Mouse (Mus musculus) regulatory T cell (primary cell): ENCODE results near the gene Srm.

Source experiments
- in situ Hi-C: fragments of 300-600 bp; cut with MboI, MseI; formaldehyde crosslinking; loops from one replicate; pipeline ENCODE4 v1.15.1; 2025; ENCODE audit warnings: high pct_unique_total_duplicates

Srm gene

DNA sequence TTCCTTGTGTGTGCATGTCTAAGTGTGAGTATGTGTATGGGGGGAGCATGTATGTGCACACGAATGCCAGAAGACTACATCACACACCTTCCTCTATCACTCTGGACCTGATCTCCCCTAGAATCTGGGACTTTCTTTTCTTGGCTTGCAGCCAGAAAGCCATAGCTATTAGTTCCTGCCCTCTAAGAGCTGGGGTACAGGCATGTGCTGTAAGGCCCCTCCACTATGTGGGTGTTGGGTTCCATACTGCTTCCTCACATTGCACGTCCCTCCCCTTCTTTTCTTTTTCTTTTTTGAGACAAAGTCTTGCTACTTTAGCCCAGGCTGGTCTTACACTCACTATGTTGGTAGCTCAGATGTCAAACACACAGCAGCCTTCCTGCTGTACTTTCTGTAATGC is 44.0 kb downstream of the Srm start:
- in situ Hi-C loops: no loop called here

DNA sequence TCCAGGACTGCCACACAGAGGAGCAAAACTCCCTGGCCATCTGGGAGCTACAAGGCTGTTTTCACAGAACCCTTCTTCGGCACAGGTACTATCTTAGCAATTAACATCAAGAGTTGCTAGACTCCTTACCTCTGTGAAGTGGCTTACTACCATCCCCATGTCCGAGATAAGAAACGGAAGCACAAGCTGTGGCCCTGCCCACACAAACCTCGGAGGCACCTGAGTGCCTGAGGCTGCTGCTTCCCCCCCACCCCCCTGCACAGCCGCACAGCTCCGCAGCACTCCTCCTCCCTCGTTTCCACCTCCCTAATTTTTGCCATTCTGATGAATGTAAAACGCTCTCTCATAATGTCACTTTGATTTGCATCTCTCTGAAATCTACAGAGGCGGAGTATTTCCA is 47.0 kb downstream of the Srm start:
- in situ Hi-C loops: no loop called here

DNA sequence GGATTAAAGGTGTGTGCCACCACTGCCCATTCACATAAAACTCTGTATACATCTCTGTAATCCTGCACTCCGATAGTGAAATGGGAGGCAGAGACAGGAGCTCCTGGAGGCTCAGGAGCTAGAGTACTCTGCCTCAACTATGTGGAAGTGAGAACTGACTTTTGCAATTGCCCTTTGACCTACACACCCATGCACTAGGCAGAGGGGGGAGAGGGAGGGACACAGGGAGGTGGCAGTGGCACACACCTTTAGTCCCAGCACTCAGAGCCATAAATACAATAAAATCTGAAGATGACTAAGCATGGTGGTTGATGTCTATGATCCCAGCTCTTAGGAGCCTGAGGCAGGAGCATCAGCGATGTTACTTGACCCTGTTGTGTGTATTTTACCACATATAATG is 48.2 kb downstream of the Srm start:
- in situ Hi-C loops: no loop called here

DNA sequence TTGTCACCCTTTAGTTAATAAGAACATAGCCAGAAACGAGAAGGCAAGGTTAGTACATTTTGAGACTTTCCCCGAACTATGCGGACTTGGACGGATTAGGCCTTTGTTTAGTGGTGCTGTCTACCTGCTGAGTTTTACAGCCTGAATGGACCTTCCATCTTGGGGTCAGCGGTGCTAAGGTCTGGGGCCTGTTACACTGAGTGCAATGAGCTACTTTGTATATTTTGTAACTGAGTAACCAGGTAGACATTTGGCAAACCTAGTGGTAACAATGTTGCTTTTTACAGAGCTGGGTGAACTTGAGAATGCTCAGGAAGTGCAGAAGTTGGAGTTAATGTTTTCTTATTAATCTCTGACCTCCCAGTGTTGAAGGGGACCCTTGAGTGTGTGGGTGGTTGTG is 49.8 kb downstream of the Srm start:
- in situ Hi-C loops: no loop called here

DNA sequence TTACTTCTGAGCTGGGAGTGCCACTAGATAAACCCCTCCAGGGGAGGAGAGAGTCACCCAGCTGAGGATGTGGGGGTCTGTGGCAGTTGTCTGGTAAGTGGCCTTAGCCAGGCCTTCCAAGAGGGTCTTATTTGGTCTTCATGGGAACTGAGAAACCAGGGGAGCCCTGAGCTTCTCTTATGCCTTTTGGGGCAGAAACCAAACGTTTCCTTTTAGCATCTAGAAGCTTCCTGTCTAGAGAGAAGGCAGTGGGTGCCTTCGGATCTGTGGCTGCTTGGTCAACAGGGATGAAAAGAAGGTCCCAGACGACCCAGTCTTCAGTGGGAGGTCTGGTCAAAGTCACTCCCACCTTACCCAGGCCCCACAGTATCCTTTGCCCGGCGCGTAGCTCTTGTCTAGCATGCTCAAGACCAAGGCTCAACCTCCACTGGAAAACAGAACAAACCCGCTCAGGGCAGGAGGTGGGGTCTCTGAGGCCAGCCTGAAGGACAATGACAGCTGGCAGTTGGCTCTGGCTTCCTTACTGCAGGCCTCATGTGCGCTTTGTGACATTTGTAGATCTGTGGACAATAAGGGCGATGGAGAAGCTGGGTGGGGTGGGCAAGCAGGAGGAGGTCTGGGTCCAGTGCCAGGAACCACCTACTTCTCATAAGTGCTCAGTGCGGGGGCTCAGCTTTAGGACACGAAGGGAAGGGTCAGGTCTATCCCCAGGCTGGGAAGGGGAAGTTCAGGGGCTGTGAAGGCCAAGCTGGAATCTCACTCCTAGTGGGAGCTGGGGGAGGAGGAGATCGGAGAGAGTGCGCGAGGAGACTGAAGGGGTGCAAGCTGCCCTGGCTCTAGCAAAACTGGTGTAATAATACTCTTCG is 52.2 kb downstream of the Srm start, which contains the start of gene Gm572:
Gene Gm572, plus strand, starts transcription at position 27 of the 866 bp plus-strand sequence.
- in situ Hi-C loops: no loop called here

DNA sequence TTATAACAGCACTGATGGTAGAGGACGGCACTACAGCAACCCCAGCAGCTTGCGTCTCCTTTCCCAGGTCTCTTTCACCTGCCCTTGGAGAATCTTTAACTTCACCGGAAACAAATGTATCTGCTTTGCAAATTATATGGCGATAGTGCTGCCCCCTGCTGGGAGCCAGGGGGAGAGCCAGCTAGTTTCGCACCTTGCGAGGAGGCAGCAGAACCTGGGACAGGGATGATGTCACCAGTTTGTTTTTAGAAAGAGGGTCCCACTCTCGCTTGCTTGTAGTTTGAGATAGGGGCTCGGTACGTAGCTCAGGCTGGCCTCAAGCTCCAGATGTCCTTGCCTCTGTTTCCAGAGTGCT is 52.8 kb downstream of the Srm start:
- in situ Hi-C loops: no loop called here
